Mouse (Mus musculus): Measurements from ENCODE around the gene Igfbp3. TPM values are rescaled to one million over a fixed set of nuclear protein-coding genes. Genes with fewer than 3 reads are reported as not detected.
A peak's percentile ranks its signal among the peaks of the same experiment; 100 is the strongest.
"Not testable (repeated sequence)": the region's sequence is repeated elsewhere in the genome, so short reads cannot be mapped to it uniquely, and the experiment has no call there.

Igfbp3 gene
- 58.3 and 74.0 TPM in 2 replicates for polyA plus RNA-seq (2012; rRNA removed)

DNA sequence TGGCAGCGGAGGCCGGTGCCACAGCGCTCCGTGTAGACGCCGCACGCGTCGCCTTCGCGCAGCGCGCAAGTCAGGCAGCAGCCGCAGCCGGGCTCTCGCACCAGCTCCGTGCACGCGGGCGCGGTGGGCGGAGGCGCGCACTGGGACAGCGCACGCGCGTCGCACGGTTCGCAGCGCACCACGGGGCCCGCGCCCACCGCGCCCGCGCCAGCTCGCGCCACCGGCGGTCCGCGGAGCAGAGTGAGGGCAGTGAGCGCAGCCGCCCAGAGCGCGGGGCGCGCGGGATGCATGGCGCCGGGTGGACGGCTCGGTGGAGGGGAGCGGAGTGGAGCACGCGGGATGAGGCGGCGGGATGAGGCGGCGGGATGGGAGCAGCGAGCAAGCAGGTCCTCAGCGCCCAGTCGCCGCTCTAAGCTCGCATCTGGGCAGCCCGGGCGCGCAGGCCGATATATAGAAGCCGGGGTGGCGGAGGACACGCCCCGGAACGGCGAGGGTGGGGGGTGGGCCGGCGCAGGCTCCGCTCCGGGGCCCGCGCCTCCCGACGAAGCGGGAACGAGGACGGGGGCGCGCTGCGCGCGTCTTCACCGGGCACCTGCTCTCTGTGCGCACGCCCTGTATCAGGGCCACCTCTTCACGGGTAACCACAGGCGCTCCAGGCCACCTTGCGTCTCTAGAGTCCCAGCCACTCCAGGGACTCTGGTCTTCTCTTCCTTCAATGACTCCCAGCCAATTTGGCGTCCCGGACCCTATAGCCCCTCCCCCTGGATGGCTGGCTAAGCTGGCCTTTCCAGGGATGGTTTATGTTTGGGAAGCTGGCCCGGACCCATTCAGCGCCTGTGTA lies at the start of gene Igfbp3:
Gene Igfbp3, minus strand, starts transcription at position 423 of the 841 bp plus-strand sequence.
- peak; percentile 31 for DNase-seq (ENCODE audit: low spot score)

DNA sequence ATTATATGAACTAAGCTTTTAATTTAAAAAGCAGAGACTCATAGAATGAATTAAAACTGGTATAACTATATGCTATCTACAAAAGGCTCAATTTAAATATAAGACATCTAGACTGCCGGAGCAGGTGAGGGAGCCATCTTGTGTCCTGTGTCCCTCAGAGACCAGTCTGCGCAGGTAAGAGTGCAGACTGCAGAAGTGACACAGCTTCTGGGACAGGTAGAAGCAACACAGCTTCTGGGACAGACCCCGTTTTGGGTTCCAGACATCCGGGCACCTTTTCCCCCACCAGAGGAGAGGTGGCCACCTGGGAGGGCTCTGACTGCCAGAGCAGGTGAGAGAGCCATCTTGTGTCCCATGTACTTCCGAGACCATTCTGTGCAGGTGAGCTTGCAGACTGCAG lies 37.1 kb upstream of the Igfbp3 start:
- no peak for DNase-seq (ENCODE audit: low spot score)

GRCm38 (mm10) chr11:7250415-7250814 lies 36.7 kb upstream of the Igfbp3 start:
- no peak for DNase-seq (ENCODE audit: low spot score)

DNA sequence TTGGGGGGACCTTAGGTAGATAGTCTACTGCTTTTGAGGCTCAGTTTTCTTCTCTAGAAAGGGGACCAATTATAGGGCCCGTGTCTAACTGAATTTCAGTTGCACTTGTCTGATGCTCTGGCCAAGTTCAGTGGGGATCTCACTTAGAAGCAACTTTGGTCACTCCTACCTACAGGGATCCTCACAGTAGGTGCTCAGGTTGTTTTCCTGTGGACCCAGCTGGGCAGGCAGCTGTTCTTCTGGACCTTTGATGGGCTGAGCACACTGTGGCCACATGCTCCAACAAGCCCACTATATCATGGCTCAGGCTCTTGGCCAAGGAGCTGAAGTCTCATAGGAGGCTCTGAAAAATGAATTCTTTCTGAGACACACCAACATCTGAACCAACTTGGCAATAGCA lies 31.1 kb upstream of the Igfbp3 start:
- DNase-seq (ENCODE audit: low spot score) = no peak

DNA sequence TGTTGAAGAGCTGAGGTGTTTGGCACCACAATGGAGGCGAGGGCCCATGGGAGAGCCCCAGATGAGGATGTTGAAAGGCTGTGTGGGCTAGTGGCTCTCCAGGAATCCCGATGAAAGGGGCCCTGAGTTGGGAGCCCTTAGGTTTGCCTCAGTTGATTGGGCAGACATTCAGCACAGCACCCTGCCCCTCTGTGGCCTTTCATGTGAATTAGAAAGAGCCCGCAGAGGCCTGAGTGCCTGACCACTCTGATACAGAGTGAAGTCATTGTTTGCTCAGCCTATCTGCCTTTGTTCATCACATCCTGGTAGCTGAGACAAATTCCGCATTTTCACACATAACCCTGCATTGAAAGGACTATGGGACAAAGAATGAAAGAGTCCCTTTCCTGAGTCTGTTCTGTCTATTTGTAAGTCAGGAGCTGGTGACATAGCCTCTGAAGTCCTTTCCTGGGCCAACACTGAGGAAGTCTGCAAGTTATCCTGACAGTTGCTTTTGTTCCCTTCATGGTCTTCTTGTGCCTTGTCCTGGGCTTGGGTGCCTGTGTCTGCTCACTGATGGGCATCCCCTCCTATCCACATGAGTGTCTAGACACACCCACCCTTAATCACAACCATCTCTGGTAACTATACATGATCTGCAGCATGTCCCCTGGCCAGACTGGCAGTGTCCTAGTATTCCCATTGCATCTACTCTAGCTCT lies 25.5 kb upstream of the Igfbp3 start:
- DNase-seq (ENCODE audit: low spot score) = no peak

GRCm38 (mm10) chr11:7238546-7238945 lies 24.8 kb upstream of the Igfbp3 start:
- DNase-seq (ENCODE audit: low spot score) = no peak

DNA sequence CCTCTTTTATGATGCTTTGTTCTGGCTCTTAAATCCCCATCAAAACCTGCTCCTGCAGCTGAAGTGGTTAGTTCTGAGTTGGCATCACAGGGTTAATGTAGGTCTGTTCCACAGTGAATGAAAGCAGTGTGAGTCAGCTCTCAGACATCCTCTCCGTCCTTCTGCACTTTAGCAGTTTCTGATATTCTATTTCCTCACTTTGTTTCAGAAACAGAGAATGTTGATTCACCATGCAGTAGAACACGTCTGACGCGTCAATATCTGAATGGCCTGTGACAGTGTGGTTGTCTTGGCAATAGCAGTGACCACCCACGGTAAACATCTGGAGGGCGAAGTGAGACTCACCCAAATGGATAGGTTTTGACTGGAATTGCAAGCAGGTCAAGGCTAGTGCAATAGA lies 24.0 kb upstream of the Igfbp3 start:
- no peak for DNase-seq (ENCODE audit: low spot score)

DNA sequence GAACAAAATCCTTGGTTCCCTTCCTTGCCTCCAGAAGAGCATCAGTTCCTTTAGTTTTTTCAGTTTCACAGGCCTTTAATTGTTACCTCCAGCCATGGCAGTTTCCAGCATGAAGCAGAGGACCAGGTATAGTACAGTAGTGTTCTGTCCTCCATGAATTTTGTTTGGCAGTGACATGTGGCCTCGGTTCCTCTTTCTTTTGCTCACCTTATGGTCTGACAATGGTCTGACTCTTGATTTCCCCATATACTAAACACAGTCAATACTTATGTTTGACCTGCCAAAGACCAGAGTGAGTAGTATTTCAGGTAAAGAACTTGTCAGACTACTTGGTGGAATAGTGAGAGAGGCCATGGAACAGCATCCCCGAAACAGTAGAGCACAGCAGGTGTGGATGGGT lies 23.0 kb upstream of the Igfbp3 start:
- no peak for DNase-seq (ENCODE audit: low spot score)

DNA sequence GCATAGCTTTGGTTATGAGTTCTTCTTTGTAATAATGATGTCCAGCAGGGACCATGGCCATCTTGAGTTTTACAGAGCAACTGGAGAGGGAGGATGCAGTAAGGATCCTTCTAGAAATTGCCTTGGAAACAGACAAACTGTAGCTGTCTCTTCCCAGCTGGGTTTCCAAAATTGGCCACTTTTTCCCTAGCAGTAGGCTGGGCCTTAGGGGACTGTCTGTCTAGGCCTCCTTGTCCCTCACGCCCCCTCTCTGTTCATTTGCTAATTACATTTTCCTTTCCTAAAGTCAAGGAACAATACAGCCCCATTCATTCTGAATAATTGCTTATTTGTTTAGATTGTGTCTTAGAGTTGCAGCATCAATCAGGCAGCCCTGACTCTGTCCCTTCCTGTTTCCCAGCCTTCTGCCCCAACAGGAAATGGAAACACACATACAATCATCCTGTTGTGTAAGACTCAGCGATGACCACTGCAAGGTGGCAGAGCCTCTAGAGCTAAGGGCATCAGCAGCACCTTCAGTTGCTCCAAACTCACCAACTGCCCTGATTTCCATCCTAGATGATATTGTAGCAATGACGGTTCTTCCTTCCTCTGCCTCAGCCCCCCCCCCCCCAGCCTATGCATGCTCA lies 21.4 kb upstream of the Igfbp3 start:
- DNase-seq (ENCODE audit: low spot score) = no peak

DNA sequence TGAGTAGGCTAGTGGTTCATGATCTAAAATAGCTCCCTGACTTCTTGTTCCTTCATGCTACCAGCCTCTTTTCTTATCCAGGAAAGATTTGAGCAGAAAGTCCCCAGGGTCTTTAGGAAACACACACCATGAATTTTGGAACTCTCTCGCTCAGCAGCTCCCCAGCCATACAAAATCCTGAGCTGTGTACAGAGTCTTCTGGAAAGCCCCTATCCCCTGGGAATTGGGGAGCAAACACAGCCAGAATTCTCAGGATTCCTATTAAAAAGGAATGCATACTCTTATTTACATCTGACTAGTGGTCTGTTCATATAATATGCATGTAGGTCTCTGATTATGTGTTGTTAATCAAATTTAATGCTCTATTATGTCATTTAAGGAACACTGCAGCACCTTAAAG lies 20.7 kb upstream of the Igfbp3 start:
- no peak for DNase-seq (ENCODE audit: low spot score)

DNA sequence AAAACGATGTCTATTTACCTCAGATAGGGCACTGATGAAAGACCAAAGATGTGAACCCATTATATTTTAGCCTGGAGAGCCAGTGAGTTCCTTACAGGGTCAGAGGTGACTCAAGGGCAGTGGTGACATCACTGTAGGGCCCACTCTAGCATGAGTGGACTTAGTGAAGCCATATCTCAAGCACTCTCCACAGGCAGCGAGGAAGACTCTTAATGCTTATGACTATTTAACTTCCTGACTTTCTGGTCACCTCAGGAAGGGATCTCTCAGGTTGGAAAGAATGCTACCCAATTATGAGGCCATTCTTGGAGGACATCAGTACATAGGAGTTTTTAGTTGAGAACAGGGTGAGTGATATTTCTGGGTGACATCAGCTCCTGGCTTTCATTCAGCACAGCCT lies 19.6 kb upstream of the Igfbp3 start:
- DNase-seq (ENCODE audit: low spot score) = no peak

DNA sequence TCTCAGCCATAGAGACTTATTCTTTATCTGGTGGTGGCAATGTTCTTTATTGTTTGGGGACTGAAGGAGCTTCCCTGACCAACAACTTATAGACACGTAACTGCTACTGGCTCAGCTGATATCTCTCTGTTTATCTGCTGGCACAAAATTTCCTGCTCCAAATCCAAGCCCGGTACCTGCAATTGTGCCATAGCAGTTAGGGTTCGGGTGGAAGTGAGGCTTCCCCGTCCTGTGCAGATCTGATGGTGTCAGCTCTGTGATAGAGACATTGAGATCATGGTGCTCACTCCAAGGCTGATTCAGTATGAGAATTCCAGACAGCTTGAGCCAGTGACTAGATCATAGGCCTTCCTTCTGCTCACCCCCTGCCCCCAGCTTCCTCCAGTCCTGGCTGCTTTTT lies 18.2 kb upstream of the Igfbp3 start:
- DNase-seq (ENCODE audit: low spot score) = no peak

GRCm38 (mm10) chr11:7230000-7230399 lies 16.3 kb upstream of the Igfbp3 start:
- no peak for DNase-seq (ENCODE audit: low spot score)

- DNase-seq (ENCODE audit: low spot score) = no peak
Observed at GRCm38 (mm10) chr11:7228107-7228506, 14.4 kb upstream of the Igfbp3 start.

DNA sequence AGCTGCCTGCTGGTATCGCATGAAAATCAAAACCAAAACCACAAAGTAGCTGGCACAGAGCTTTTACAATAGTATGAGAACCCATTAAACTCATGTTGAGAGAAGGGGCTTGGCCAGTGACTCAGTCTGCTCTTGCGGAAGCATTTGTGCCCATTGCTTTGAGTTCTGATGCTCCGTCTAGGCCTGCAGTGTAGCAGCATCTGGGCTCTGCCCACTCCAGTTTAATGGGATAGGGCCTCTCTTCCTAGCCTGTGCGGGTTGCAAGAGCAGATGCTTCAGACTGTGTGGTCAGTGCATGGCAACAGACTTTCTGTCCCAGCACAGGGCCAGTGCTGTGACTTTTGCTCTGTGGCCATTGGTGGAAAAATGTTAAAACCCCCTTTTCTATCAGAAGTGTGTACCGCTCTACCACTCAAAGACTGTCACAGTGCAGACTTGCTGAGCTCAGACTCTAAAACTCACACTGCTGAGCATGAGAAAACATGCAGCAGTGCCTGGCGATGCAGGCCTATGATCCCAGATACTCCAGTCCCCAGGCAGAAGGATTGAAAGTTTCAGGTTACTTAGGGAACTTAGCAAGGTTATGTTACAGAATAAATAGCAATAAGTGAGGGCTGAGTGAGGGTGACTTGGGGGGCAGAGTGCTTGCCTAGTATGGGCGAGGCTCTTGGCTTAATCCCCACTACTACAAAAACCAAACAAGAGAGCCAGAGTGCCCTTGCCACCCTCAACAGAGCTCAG lies 13.3 kb upstream of the Igfbp3 start:
- DNase-seq (ENCODE audit: low spot score) = no peak

GRCm38 (mm10) chr11:7226200-7226599 lies 12.5 kb upstream of the Igfbp3 start:
- no peak for DNase-seq (ENCODE audit: low spot score)

- DNase-seq (ENCODE audit: low spot score) = not testable (repeated sequence)
Observed at GRCm38 (mm10) chr11:7221826-7222225, 8.1 kb upstream of the Igfbp3 start.

GRCm38 (mm10) chr11:7215703-7216102 lies 2.0 kb upstream of the Igfbp3 start:
- DNase-seq (ENCODE audit: low spot score) = peak; percentile 56

GRCm38 (mm10) chr11:7214761-7215160 lies 1.0 kb upstream of the Igfbp3 start:
- DNase-seq (ENCODE audit: low spot score) = no peak

DNA sequence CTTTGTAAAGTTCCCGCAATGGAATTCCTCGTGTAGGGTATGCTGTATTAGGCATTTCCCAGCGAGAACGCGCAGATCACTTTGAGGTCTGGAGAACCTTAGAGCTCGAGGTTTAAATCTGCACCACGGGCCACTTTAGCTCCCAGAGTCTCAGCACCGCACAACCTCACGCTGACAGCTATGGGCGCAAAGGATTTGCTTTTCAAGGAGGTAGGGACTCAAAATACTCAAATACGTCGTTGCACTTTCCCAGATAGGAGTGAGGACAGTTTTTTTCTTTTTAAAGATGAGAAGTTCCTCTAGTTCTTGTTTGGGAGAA lies 578 bp upstream of the Igfbp3 start:
- no peak for DNase-seq (ENCODE audit: low spot score)

DNA sequence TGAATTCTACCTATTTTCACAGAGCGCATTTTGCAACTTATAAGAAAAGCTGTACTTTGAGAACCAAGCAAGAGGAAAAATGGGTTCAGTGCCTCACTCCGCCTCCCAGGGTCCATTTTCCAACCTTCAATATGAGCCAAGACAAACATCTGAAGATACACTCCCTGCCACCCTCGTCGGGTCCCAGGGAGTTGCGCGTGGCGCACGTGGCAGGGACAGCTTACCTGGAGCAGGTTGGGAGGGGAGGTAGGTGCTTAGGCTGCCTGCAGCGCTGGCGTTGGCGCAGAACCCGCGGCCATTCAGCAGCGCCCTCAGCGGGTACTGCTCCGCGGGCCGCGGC lies 592 bp downstream of the Igfbp3 start:
- no peak for DNase-seq (ENCODE audit: low spot score)

- no peak for DNase-seq (ENCODE audit: low spot score)
Observed at GRCm38 (mm10) chr11:7212126-7212798, 1.5 kb downstream of the Igfbp3 start.
